Mouse (Mus musculus): ENCODE measurements around the gene E2f1.

GRCm38 (mm10) chr2:154576876-154577743 is 7.4 kb upstream of the E2f1 start:
- no peak for TF ChIP-seq CTCF (IDR thresholded peaks at IDR 0.05; ENCODE audit: low read depth)
- TF ChIP-seq EP300 (IDR thresholded peaks at IDR 0.05; ENCODE audit: low read depth): no peak

Data from heart, postnatal 0 days (tissue).